Mouse (Mus musculus) kidney, adult 2 months (tissue): ENCODE data around the gene Vmn1r194. TPM values are rescaled to one million over a fixed set of nuclear protein-coding genes. Genes with fewer than 3 reads are reported as not detected.
"Not testable (repeated sequence)": the region's sequence is repeated elsewhere in the genome, so short reads cannot be mapped to it uniquely, and the experiment has no call there.

Source experiments
- DNase-seq: peaks from one replicate; pipeline ENCODE4 v3.0.0; 2021
- H3K27ac ChIP-seq: fragments of 200-500 bp; 2 replicates; pipeline ENCODE4 v1.5.1; 2012; ENCODE audit warnings: low read depth, low read length, control low read depth, inconsistent platforms; ENCODE audit not compliant: insufficient read depth
- H3K27me3 ChIP-seq: fragments of 200-500 bp; replicated peaks from 2 replicates; pipeline ENCODE4 v1.6.1; 2012; ENCODE audit warnings: mild to moderate bottlenecking, moderate library complexity, low read length, inconsistent platforms; ENCODE audit not compliant: control insufficient read depth, insufficient read depth
- H3K36me3 ChIP-seq: fragments of 200-500 bp; 2 replicates; pipeline ENCODE4 v1.6.1; 2012; ENCODE audit warnings: mild to moderate bottlenecking, moderate library complexity, low read length, inconsistent platforms; ENCODE audit not compliant: control insufficient read depth, insufficient read depth
- H3K4me1 ChIP-seq: fragments of 200-500 bp; 2 replicates; pipeline ENCODE4 v1.6.1; 2011; ENCODE audit warnings: low read length; ENCODE audit not compliant: control insufficient read depth, insufficient read depth
- H3K4me3 ChIP-seq: fragments of 200-500 bp; 2 replicates; pipeline ENCODE4 v1.5.1; 2011; ENCODE audit warnings: mild to moderate bottlenecking, low read depth, low read length, control low read depth; ENCODE audit not compliant: insufficient read depth
- CTCF ChIP-seq: fragments of 200-500 bp; conservative IDR thresholded peaks from 2 replicates; pipeline ENCODE4 v1.5.1; 2011; ENCODE audit warnings: low read depth, mild to moderate bottlenecking, control low read depth, low read length, moderate library complexity, mixed read lengths; ENCODE audit not compliant: insufficient read depth, insufficient read length
- POLR2A ChIP-seq: fragments of 200-500 bp; IDR thresholded peaks from one replicate; pipeline ENCODE4 v1.6.1; 2011; ENCODE audit warnings: low read depth, low read length, control low read depth
- WGBS: fragments of 180-500 bp; shearing (Covaris S2); methylation state at CpG from one replicate; pipeline ENCODE4 v1.1.7; 2018; 5-methylcytosine and 5-hydroxymethylcytosine counted together
- polyA plus RNA-seq: library from polyadenylated mRNA; depleted of rRNA; stranded (reverse); fragments of >200 nt; gene quantifications from 2 replicates; pipeline ENCODE4 v1.2.3, GENCODE M21; 2012; rRNA removed

Gene Vmn1r194
- polyA plus RNA-seq: not detected in 2 replicates

DNA sequence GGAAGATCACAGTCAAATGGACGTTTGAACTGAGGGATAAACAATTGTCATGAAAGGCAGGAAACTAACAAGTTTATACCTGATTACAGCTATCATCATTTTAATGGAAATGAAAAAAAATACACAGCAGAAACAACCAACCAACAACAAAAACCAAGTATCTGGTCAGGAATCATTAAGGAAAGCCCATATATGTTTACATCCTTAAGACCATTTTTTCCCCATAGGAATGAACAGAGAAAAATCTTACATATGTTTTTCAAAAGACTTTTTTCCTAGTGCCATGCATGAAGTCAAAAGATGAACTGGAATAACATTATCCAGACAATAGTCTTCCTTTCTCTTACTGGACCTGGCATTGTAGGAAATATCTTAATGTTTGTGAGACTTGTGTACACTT lies at the start of gene Vmn1r194:
Gene Vmn1r194, plus strand, starts transcription at position 301 of the 400 bp plus-strand sequence.
- no peak for TF ChIP-seq POLR2A
- TF ChIP-seq CTCF: no peak
- no peaks in the 10 kb centered on the region for H3K36me3 ChIP-seq
- H3K4me3 ChIP-seq: no peak within 1 kb of the TSS
- H3K27me3 ChIP-seq: no peaks in the 10 kb centered on the region
- DNase-seq: no peak
- H3K27ac ChIP-seq: no peak within 1 kb of the TSS
- H3K4me1 ChIP-seq: no peaks in the 10 kb centered on the region
- WGBS: 43% methylated on average over 1 of the region's 1 CpGs

DNA sequence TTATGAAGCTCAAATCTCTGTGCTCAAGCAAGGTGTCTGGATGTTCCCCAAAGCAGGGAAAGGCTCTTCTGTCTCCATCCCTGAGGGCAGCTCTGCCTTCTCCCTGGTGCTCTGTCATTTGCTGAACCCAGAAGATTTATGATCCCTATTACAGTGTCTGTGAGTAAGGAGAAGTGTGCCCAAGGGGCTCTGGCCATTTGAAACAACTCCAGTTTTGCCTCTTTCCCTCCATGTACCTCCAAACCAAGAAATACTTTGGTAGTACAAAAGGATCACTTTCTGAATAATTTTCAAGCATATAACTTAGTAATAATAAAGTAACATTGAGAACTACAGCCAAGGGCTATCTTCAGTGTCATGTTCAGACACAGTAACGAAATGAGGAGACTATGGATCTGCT lies 21.0 kb upstream of the Vmn1r194 start, which contains the start of gene Vmn1r193:
Gene Vmn1r193, minus strand, starts transcription at position 101 of the 400 bp plus-strand sequence.
- H3K4me3 ChIP-seq, DNase-seq, H3K27ac ChIP-seq, H3K4me1 ChIP-seq, H3K36me3 ChIP-seq, H3K27me3 ChIP-seq: not testable (repeated sequence)
- 71% methylated on average over 1 of the region's 1 CpGs for WGBS

DNA sequence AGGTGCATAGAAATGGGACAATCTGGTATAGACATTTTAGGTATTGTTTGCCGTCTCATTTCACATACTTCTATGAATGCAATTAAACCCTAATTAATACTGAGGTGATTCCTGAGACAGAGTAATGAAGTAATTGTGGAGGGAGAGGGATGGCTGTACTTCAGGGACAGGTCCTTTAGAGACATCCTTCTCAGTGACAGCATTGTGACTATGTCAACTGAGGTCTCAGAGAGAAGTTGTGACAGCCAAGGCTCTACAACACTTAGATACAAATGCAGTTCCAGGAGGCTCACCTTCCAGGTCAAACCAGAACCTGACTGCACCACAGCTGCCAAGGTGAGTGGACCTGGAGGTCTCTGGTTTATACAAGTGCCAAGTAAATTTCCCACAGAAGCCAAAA lies 26.2 kb downstream of the Vmn1r194 start, which contains the start of gene Vmn1r195:
Gene Vmn1r195, plus strand, starts transcription at position 301 of the 400 bp plus-strand sequence.
- not testable (repeated sequence) for H3K36me3 ChIP-seq, H3K4me3 ChIP-seq, H3K27me3 ChIP-seq, H3K27ac ChIP-seq, H3K4me1 ChIP-seq, DNase-seq
- WGBS: 96% methylated on average over 1 of the region's 1 CpGs

DNA sequence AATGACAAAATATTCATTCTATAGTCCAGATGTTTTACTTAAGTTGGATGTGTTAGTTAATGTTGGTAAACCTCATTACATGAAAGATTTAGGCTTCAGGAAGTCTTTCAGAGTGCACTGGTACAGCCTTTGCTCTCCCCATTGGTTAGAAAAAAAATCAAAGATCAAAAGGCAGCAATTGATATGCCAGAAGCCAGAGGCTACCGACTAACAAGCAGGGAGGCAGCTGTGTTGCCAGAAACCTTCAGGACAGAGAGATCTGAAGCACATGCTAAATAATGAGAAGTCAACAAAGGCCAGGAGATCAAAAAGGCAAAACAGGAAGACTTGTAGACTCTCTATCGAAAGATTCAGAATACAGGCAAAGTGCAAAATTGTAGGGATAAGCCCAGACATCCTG lies 27.7 kb downstream of the Vmn1r194 start:
- no peak overlapping the region for H3K27ac ChIP-seq
- H3K36me3 ChIP-seq: no peaks in the 10 kb centered on the region
- TF ChIP-seq CTCF (no peak), POLR2A (no peak)
- H3K4me3 ChIP-seq: no peak overlapping the region
- WGBS: 28% methylated on average over 2 of the region's 2 CpGs
- H3K27me3 ChIP-seq: no peaks in the 10 kb centered on the region
- DNase-seq: no peak
- H3K4me1 ChIP-seq: no peaks in the 10 kb centered on the region

DNA sequence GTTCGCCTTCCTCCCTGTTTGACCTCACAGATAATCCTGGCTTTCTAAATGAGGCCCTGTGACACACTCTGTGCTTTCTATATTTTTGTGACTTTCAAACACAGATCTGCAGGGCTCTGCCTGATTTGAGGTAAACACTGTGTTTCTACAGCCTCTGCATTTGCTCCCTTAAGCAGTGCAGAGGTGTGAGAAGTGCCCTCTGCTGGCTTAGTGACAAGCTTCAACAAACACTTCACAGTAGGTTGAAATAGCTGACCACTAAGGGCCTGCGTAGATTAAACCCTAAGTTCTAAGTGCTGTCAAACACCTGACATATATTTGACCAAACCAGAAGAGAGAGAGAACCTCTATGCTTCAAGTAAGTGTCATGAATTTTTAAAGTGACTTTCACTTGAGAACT lies 40.6 kb downstream of the Vmn1r194 start:
- Histone ChIP-seq H3K27me3 (no peaks in the 10 kb centered on the region), H3K4me1 (no peaks in the 10 kb centered on the region), H3K4me3 (no peak overlapping the region), H3K36me3 (no peaks in the 10 kb centered on the region), H3K27ac (no peak overlapping the region)
- TF ChIP-seq CTCF (0 out of 2 replicates have a peak, but pooled peaks have one; percentile 3), POLR2A (no peak)
- WGBS: 66% methylated on average over 2 of the region's 2 CpGs
- DNase-seq: no peak

DNA sequence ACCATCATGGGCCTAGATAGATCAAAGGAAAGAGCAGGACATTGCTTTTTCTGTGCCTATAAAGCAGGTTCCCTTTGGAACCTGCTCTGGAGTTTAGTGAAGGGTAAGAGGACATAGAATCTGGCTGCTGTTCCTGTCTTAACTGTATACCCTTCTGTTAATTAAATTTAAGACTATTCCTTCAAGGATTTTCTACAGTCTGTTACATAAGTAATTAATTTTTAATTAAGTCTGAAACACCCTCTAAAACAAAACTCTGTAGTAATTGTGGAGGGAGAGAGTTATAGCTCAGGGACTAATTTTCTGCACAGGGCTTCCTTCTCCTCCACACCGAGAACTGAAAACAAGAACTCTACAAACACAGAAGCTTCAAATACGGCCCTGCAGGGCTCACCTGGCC lies 45.6 kb downstream of the Vmn1r194 start, which contains the start of gene Vmn1r196:
Gene Vmn1r196, plus strand, starts transcription at position 301 of the 400 bp plus-strand sequence.
- Histone ChIP-seq H3K27me3 (no peaks in the 10 kb centered on the region), H3K4me3 (no peak within 1 kb of the TSS), H3K4me1 (no peaks in the 10 kb centered on the region), H3K36me3 (no peaks in the 10 kb centered on the region), H3K27ac (no peak within 1 kb of the TSS)
- no peak for DNase-seq
- 58% methylated on average over 2 of the region's 2 CpGs for WGBS
- no peak for TF ChIP-seq POLR2A
- no peak for TF ChIP-seq CTCF

Other genes with a start within 250 kb of the Vmn1r194 start
- 0.22 TPM in 1 of 2 replicates, not detected in the other for gene Prss16, start 234.5 kb upstream of the Vmn1r194 start, polyA plus RNA-seq
- gene Hist1h2ah, start 208.6 kb upstream of the Vmn1r194 start, polyA plus RNA-seq: 0.95 and 3.4 TPM in 2 replicates
- gene Hist1h2bk, start 208.3 kb upstream of the Vmn1r194 start, polyA plus RNA-seq: 4.2 and 6.0 TPM in 2 replicates
- gene Hist1h4i, start 202.9 kb upstream of the Vmn1r194 start, polyA plus RNA-seq: 10.5 and 12.5 TPM in 2 replicates
- gene Hist1h2ag, start 201.3 kb upstream of the Vmn1r194 start, polyA plus RNA-seq: 0.76 TPM in 1 of 2 replicates, not detected in the other
- gene Hist1h2bj, start 201.0 kb upstream of the Vmn1r194 start, polyA plus RNA-seq: 0.92 and 1.0 TPM in 2 replicates
- gene Vmn1r188, start 159.8 kb upstream of the Vmn1r194 start, polyA plus RNA-seq: not detected in 2 replicates
- not detected in 2 replicates for gene Vmn1r189, start 138.4 kb upstream of the Vmn1r194 start, polyA plus RNA-seq
- not detected in 2 replicates for gene Vmn1r191, start 60.2 kb upstream of the Vmn1r194 start, polyA plus RNA-seq
- not detected in 2 replicates for gene Vmn1r192, start 53.1 kb upstream of the Vmn1r194 start, polyA plus RNA-seq
- not detected in 2 replicates for gene Vmn1r193, start 21.1 kb upstream of the Vmn1r194 start, polyA plus RNA-seq
- gene Vmn1r195, start 26.3 kb downstream of the Vmn1r194 start, polyA plus RNA-seq: not detected in 2 replicates
- not detected in 2 replicates for gene Vmn1r196, start 45.7 kb downstream of the Vmn1r194 start, polyA plus RNA-seq
- not detected in 2 replicates for gene Vmn1r197, start 80.4 kb downstream of the Vmn1r194 start, polyA plus RNA-seq
- gene Vmn1r198, start 106.1 kb downstream of the Vmn1r194 start, polyA plus RNA-seq: not detected in 2 replicates
- not detected in 2 replicates for gene Vmn1r199, start 135.6 kb downstream of the Vmn1r194 start, polyA plus RNA-seq
- gene Vmn1r200, start 146.2 kb downstream of the Vmn1r194 start, polyA plus RNA-seq: not detected in 2 replicates
- not detected in 2 replicates for gene Vmn1r201, start 227.7 kb downstream of the Vmn1r194 start, polyA plus RNA-seq